Mouse (Mus musculus) liver, embryonic 14.5 days (tissue): ENCODE measurements around the gene Sirt7.

Experiments
- CTCF ChIP-seq: IDR thresholded peaks from 2 replicates; pipeline ENCODE4 v1.5.1; 2016; ENCODE audit warnings: antibody characterized with exemption, low read depth, control low read depth
- EP300 ChIP-seq: IDR thresholded peaks from 2 replicates; pipeline ENCODE4 v1.6.1; 2016; ENCODE audit warnings: antibody characterized with exemption, low read depth

DNA sequence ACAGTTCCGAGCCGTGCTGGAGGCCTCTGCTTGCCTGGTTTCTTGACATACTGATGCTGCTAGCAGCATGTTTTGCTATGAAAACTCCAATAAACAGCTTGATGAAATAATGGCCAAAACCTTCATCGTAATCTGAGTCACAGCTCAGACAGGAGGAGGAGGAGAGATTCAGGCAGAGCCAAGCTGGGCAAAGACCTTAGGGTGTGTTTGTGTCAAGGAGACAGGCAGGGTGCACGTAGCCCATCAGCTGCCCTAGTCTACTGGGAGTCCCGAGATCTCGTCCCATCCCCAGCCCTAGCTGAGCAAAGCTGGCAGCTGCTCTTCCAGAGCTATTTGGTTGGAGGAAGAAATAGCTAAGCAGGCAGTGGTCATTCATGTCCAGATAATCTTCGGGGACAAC is 19.4 kb downstream of the Sirt7 start:
- TF ChIP-seq CTCF (no peak), EP300 (no peak)
